Mouse (Mus musculus): ENCODE measurements around the gene Rmdn3. TPM values are rescaled to one million over a fixed set of nuclear protein-coding genes. Genes with fewer than 3 reads are reported as not detected.

The Rmdn3 gene
- polyA plus RNA-seq, 1 experiment: 12.9 TPM

- TF ChIP-seq FLI1 (IDR thresholded peaks at IDR 0.05; ENCODE audit: low read length) (peak; percentile 77; the same call in 1 of the 2 replicates), GATA1 (IDR thresholded peaks at IDR 0.05; ENCODE audit: borderline replicate concordance, low read length) (0 out of 3 replicates have a peak, but pooled peaks have one; percentile 40)
- H3K27me3 ChIP-seq (replicated peaks): no peaks in the 10 kb centered on the region
- H3K9me3 ChIP-seq: no peaks in the 10 kb centered on the region
- H3K4me3 ChIP-seq (replicated peaks): peak within 1 kb of the TSS; percentile 97
- H3K36me3 ChIP-seq (replicated peaks; ENCODE audit: low read length): peaks cover 32% of the 10 kb centered on the region
- H3K4me1 ChIP-seq: peaks cover 13% of the 10 kb centered on the region
These were observed 44.3 kb downstream of the Rmdn3 start, which contains the start of gene Rad51 for GRCm38 (mm10) chr2:119112438-119113112. Gene Rad51, plus strand, starts transcription at chr2:119112793.

DNA sequence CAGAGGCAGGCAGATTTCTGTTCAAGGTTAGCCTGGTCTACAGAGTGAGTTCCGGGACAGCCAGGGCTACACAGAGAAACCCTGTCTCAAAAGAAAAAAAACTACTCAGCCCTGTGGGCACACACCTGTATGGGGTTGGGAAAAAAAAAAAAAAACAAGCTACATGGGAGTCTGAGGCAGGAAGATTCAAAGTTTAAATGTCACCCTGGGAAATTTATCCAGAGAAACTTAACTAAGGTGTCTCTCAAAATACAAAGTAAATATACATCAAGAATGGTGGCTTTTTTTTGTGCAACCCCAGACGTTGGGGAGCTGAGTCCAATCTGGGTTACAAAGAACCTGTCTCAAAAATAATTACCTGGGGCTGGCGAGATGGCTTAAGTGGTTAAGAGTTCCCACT is 45.8 kb downstream of the Rmdn3 start:
- H3K4me3 ChIP-seq (replicated peaks): no peak overlapping the region
- no peaks in the 10 kb centered on the region for H3K9me3 ChIP-seq
- H3K27me3 ChIP-seq (replicated peaks): no peaks in the 10 kb centered on the region
- H3K36me3 ChIP-seq (replicated peaks; ENCODE audit: low read length): peaks cover 26% of the 10 kb centered on the region
- TF ChIP-seq FLI1 (IDR thresholded peaks at IDR 0.05; ENCODE audit: low read length): no peak
- TF ChIP-seq GATA1 (IDR thresholded peaks at IDR 0.05; ENCODE audit: borderline replicate concordance, low read length): no peak
- H3K4me1 ChIP-seq: peaks cover 13% of the 10 kb centered on the region

GRCm38 (mm10) chr2:119108554-119108953 is 48.3 kb downstream of the Rmdn3 start:
- Histone ChIP-seq H3K27me3 (replicated peaks) (no peaks in the 10 kb centered on the region), H3K4me3 (replicated peaks) (no peak overlapping the region), H3K9me3 (no peaks in the 10 kb centered on the region), H3K4me1 (peaks cover 11% of the 10 kb centered on the region), H3K36me3 (replicated peaks; ENCODE audit: low read length) (peaks cover 38% of the 10 kb centered on the region)
- TF ChIP-seq GATA1 (IDR thresholded peaks at IDR 0.05; ENCODE audit: borderline replicate concordance, low read length) (no peak), FLI1 (IDR thresholded peaks at IDR 0.05; ENCODE audit: low read length) (no peak)

- no peak overlapping the region for H3K4me3 ChIP-seq (replicated peaks)
- H3K27me3 ChIP-seq (replicated peaks): no peaks in the 10 kb centered on the region
- TF ChIP-seq FLI1 (IDR thresholded peaks at IDR 0.05; ENCODE audit: low read length) (no peak), GATA1 (IDR thresholded peaks at IDR 0.05; ENCODE audit: borderline replicate concordance, low read length) (no peak)
- peaks cover 58% of the 10 kb centered on the region for H3K36me3 ChIP-seq (replicated peaks; ENCODE audit: low read length)
- peaks cover 2% of the 10 kb centered on the region for H3K4me1 ChIP-seq
- no peaks in the 10 kb centered on the region for H3K9me3 ChIP-seq
These were observed 50.3 kb downstream of the Rmdn3 start for GRCm38 (mm10) chr2:119106583-119106982.

DNA sequence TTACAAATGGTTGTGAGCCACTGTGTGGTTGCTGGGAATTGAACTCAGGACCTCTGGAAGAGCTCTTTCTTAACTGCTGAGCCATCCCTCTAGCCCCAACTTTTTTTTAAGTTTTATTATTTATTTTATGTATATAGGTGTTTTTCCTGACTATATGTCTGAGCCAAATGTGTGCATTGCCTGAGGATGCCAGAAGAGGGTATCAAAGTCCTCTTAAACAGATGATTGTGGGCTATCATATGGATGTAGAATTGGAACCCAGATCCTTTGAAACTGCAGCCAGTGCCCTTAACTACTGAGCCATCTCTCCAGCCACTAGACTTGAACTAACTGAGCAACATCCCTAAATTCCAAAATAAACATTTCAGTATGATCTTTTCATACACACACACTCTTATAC is 55.3 kb downstream of the Rmdn3 start:
- H3K27me3 ChIP-seq (replicated peaks): no peaks in the 10 kb centered on the region
- TF ChIP-seq GATA1 (IDR thresholded peaks at IDR 0.05; ENCODE audit: borderline replicate concordance, low read length) (no peak), FLI1 (IDR thresholded peaks at IDR 0.05; ENCODE audit: low read length) (no peak)
- no peak overlapping the region for H3K4me3 ChIP-seq (replicated peaks)
- H3K4me1 ChIP-seq: no peaks in the 10 kb centered on the region
- H3K9me3 ChIP-seq: no peaks in the 10 kb centered on the region
- peaks cover 66% of the 10 kb centered on the region for H3K36me3 ChIP-seq (replicated peaks; ENCODE audit: low read length)

Other genes with a start within 250 kb of the Rmdn3 start
- gene Chst14, start 230.5 kb downstream of the Rmdn3 start, polyA plus RNA-seq (2012; ENCODE audit: insufficient read depth, low replicate concordance): 0.81 and 2.1 TPM in 2 replicates
- gene Ccdc32, start 127.6 kb downstream of the Rmdn3 start, polyA plus RNA-seq (2012; ENCODE audit: insufficient read depth, low replicate concordance): 11.1 and 12.4 TPM in 2 replicates
- gene Rpusd2, start 122.2 kb downstream of the Rmdn3 start, polyA plus RNA-seq (2012; ENCODE audit: insufficient read depth, low replicate concordance): 0.67 and 1.8 TPM in 2 replicates
- 0.47 and 1.4 TPM in 2 replicates for gene Knl1, start 109.9 kb downstream of the Rmdn3 start, polyA plus RNA-seq (2012; ENCODE audit: insufficient read depth, low replicate concordance)
- 6.1 and 6.4 TPM in 2 replicates for gene Rad51, start 44.2 kb downstream of the Rmdn3 start, polyA plus RNA-seq (2012; ENCODE audit: insufficient read depth, low replicate concordance)
- gene Gchfr, start 10.7 kb upstream of the Rmdn3 start, polyA plus RNA-seq (2012; ENCODE audit: insufficient read depth, low replicate concordance): 31.5 and 35.5 TPM in 2 replicates
- not detected in 2 replicates for gene Gm14137, start 17.5 kb upstream of the Rmdn3 start, polyA plus RNA-seq (2012; ENCODE audit: insufficient read depth, low replicate concordance)
- gene Zfyve19, start 51.6 kb upstream of the Rmdn3 start, polyA plus RNA-seq (2012; ENCODE audit: insufficient read depth, low replicate concordance): 2.9 and 19.5 TPM in 2 replicates
- gene Dnajc17, start 51.8 kb upstream of the Rmdn3 start, polyA plus RNA-seq (2012; ENCODE audit: insufficient read depth, low replicate concordance): 2.4 and 23.7 TPM in 2 replicates
- not detected in 2 replicates for gene Ppp1r14d, start 72.9 kb upstream of the Rmdn3 start, polyA plus RNA-seq (2012; ENCODE audit: insufficient read depth, low replicate concordance)
- not detected in 2 replicates for gene Spint1, start 80.3 kb upstream of the Rmdn3 start, polyA plus RNA-seq (2012; ENCODE audit: insufficient read depth, low replicate concordance)
- gene Rhov, start 114.2 kb upstream of the Rmdn3 start, polyA plus RNA-seq (2012; ENCODE audit: insufficient read depth, low replicate concordance): 1.9 TPM in 1 of 2 replicates, not detected in the other
- gene Vps18, start 131.7 kb upstream of the Rmdn3 start, polyA plus RNA-seq (2012; ENCODE audit: insufficient read depth, low replicate concordance): 8.8 and 11.1 TPM in 2 replicates
- not detected in 2 replicates for gene Dll4, start 168.8 kb upstream of the Rmdn3 start, polyA plus RNA-seq (2012; ENCODE audit: insufficient read depth, low replicate concordance)
- 33.0 and 93.9 TPM in 2 replicates for gene Chac1, start 194.2 kb upstream of the Rmdn3 start, polyA plus RNA-seq (2012; ENCODE audit: insufficient read depth, low replicate concordance)

Measured in megakaryocyte, embryonic 14.5 days (primary cell).